Mouse (Mus musculus) stomach, embryonic 14.5 days (tissue): ENCODE results near the gene Zfhx3. TPM values are rescaled to one million over a fixed set of nuclear protein-coding genes. Genes with fewer than 3 reads are reported as not detected.

ENCODE experiments used
- ATAC-seq: fragments of 200-750 bp; cut with Nextera tagmentation; 2 replicates; pipeline ENCODE4 v1.8.0; 2017; ENCODE audit warnings: low read depth, moderate TSS enrichment; ENCODE audit not compliant: insufficient number of reproducible peaks, insufficient read depth, low FRiP score
- H3K27ac ChIP-seq: fragments of 300-500 bp; sonication (generic); 2 replicates; pipeline ENCODE4 v1.5.1; 2014; ENCODE audit warnings: mild to moderate bottlenecking, low read length, moderate library complexity, mixed read lengths
- H3K27me3 ChIP-seq: fragments of 300-500 bp; sonication (generic); 2 replicates; pipeline ENCODE4 v1.6.1; 2014; ENCODE audit warnings: low read length, control low read depth, mixed read lengths; ENCODE audit not compliant: control insufficient read depth, insufficient read depth
- H3K36me3 ChIP-seq: fragments of 300-500 bp; sonication (generic); 2 replicates; pipeline ENCODE4 v1.6.1; 2014; ENCODE audit warnings: mild to moderate bottlenecking, control low read depth, low read length, moderate library complexity, mixed read lengths; ENCODE audit not compliant: control insufficient read depth, insufficient read depth
- H3K4me1 ChIP-seq: fragments of 300-500 bp; sonication (generic); 2 replicates; pipeline ENCODE4 v1.6.1; 2014; ENCODE audit warnings: low read length, control low read depth, mixed read lengths; ENCODE audit not compliant: control insufficient read depth, insufficient read depth
- H3K4me2 ChIP-seq: fragments of 300-500 bp; sonication (generic); replicated peaks from 2 replicates; pipeline ENCODE4 v1.6.1; 2014; ENCODE audit warnings: low read depth, low read length, control low read depth
- H3K4me3 ChIP-seq: fragments of 300-500 bp; sonication (generic); 2 replicates; pipeline ENCODE4 v1.5.1; 2014; ENCODE audit warnings: low read depth, low read length, control low read depth
- H3K9ac ChIP-seq: fragments of 300-500 bp; sonication (generic); replicated peaks from 2 replicates; pipeline ENCODE4 v1.6.1; 2014; ENCODE audit warnings: low read depth, mild to moderate bottlenecking, control low read depth, low read length, moderate library complexity, mixed read lengths
- H3K9me3 ChIP-seq: fragments of 300-500 bp; sonication (generic); 2 replicates; pipeline ENCODE4 v1.6.1; 2016; ENCODE audit warnings: low read depth, low read length, control low read depth; ENCODE audit not compliant: control insufficient read depth
- WGBS: fragments of 180-500 bp; shearing (Covaris S2); extraction: QIAGEN DNeasy Blood & Tissue Kit; methylation state at CpG from one replicate; pipeline ENCODE4 v1.1.7; 2014; 5-methylcytosine and 5-hydroxymethylcytosine counted together
- polyA plus RNA-seq: library from polyadenylated mRNA; unstranded; fragments of >200 nt; fragmentation: Nextera tagmentation; extraction: Ambion mirVana; gene quantifications from 2 replicates; pipeline ENCODE4 v1.2.1, GENCODE M21; 2014

Zfhx3 gene
- polyA plus RNA-seq, 1 experiment from 2014 or later = 25.4 TPM

- H3K36me3 ChIP-seq = peaks cover 13% of the 10 kb centered on the region
- no peak overlapping the region for H3K4me2 ChIP-seq
- H3K9me3 ChIP-seq = no peaks in the 10 kb centered on the region
- no peaks in the 10 kb centered on the region for H3K4me1 ChIP-seq
- ATAC-seq = no peak
- H3K4me3 ChIP-seq = no peak overlapping the region
- H3K9ac ChIP-seq = no peak overlapping the region
- no peaks in the 10 kb centered on the region for H3K27me3 ChIP-seq
- H3K27ac ChIP-seq = no peak overlapping the region
- WGBS = 63% methylated on average over 9 of the region's 9 CpGs
Measured at GRCm38 (mm10) chr8:108859983-108860382, 917.5 kb downstream of the Zfhx3 start.

GRCm38 (mm10) chr8:108863440-108863839, 921.0 kb downstream of the Zfhx3 start:
- no peak for ATAC-seq
- H3K4me3 ChIP-seq = no peak overlapping the region
- H3K9ac ChIP-seq = no peak overlapping the region
- WGBS = 91% methylated on average over 10 of the region's 10 CpGs
- no peaks in the 10 kb centered on the region for H3K9me3 ChIP-seq
- H3K36me3 ChIP-seq = peaks cover 3% of the 10 kb centered on the region; the same call in 1 of the 2 replicates
- no peak overlapping the region for H3K4me2 ChIP-seq
- H3K27ac ChIP-seq = no peak overlapping the region
- no peaks in the 10 kb centered on the region for H3K27me3 ChIP-seq
- H3K4me1 ChIP-seq = peaks cover 9% of the 10 kb centered on the region; the same call in 1 of the 2 replicates

- 87% methylated on average over 7 of the region's 7 CpGs for WGBS
- Histone ChIP-seq H3K27ac (no peak overlapping the region), H3K4me3 (no peak overlapping the region), H3K4me1 (peaks cover 15% of the 10 kb centered on the region; the same call in 1 of the 2 replicates), H3K36me3 (no peaks in the 10 kb centered on the region; the same call in 1 of the 2 replicates), H3K9ac (no peak overlapping the region), H3K27me3 (no peaks in the 10 kb centered on the region), H3K4me2 (no peak overlapping the region), H3K9me3 (no peaks in the 10 kb centered on the region)
- no peak for ATAC-seq
Measured at GRCm38 (mm10) chr8:108866430-108866829, 924.0 kb downstream of the Zfhx3 start.

GRCm38 (mm10) chr8:108867482-108868258, 925.2 kb downstream of the Zfhx3 start:
- H3K27me3 ChIP-seq = no peaks in the 10 kb centered on the region
- no peaks in the 10 kb centered on the region for H3K9me3 ChIP-seq
- no peak overlapping the region for H3K9ac ChIP-seq
- H3K4me1 ChIP-seq = peaks cover 15% of the 10 kb centered on the region; the same call in 1 of the 2 replicates
- 57% methylated on average over 13 of the region's 13 CpGs for WGBS
- no peaks in the 10 kb centered on the region; the same call in 1 of the 2 replicates for H3K36me3 ChIP-seq
- no peak overlapping the region for H3K27ac ChIP-seq
- peak; percentile 44; the same call in 1 of the 2 replicates for ATAC-seq
- no peak overlapping the region for H3K4me3 ChIP-seq
- H3K4me2 ChIP-seq = no peak overlapping the region

- Histone ChIP-seq H3K9ac (no peak overlapping the region), H3K27ac (no peak overlapping the region), H3K36me3 (no peaks in the 10 kb centered on the region), H3K4me1 (peaks cover 15% of the 10 kb centered on the region; the same call in 1 of the 2 replicates), H3K27me3 (no peaks in the 10 kb centered on the region), H3K9me3 (no peaks in the 10 kb centered on the region), H3K4me2 (no peak overlapping the region), H3K4me3 (no peak overlapping the region)
- 67% methylated on average over 14 of the region's 14 CpGs for WGBS
- ATAC-seq = no peak
Measured at GRCm38 (mm10) chr8:108868259-108869090, 926.0 kb downstream of the Zfhx3 start.

GRCm38 (mm10) chr8:108869420-108869819, 927.0 kb downstream of the Zfhx3 start:
- Histone ChIP-seq H3K4me2 (no peak overlapping the region), H3K4me3 (no peak overlapping the region), H3K27ac (no peak overlapping the region), H3K9ac (no peak overlapping the region), H3K4me1 (peaks cover 15% of the 10 kb centered on the region; the same call in 1 of the 2 replicates), H3K9me3 (no peaks in the 10 kb centered on the region), H3K27me3 (no peaks in the 10 kb centered on the region), H3K36me3 (no peaks in the 10 kb centered on the region)
- WGBS = 69% methylated on average over 3 of the region's 3 CpGs
- ATAC-seq = no peak

- Histone ChIP-seq H3K27ac (no peak overlapping the region), H3K36me3 (no peaks in the 10 kb centered on the region), H3K4me3 (no peak overlapping the region), H3K4me1 (peaks cover 15% of the 10 kb centered on the region; the same call in 1 of the 2 replicates), H3K9me3 (no peaks in the 10 kb centered on the region), H3K9ac (no peak overlapping the region), H3K4me2 (no peak overlapping the region), H3K27me3 (no peaks in the 10 kb centered on the region)
- whole genome bisulfite sequencing = 64% methylated on average over 5 of the region's 5 CpGs
- ATAC-seq = no peak
Measured at GRCm38 (mm10) chr8:108869935-108870334, 927.5 kb downstream of the Zfhx3 start.

GRCm38 (mm10) chr8:108870371-108870770, 927.9 kb downstream of the Zfhx3 start:
- Histone ChIP-seq H3K9ac (no peak overlapping the region), H3K4me1 (peaks cover 15% of the 10 kb centered on the region; the same call in 1 of the 2 replicates), H3K9me3 (no peaks in the 10 kb centered on the region), H3K4me2 (no peak overlapping the region), H3K36me3 (no peaks in the 10 kb centered on the region), H3K27ac (no peak overlapping the region), H3K4me3 (no peak overlapping the region), H3K27me3 (no peaks in the 10 kb centered on the region)
- ATAC-seq = no peak
- 85% methylated on average over 3 of the region's 3 CpGs for WGBS
